Mouse (Mus musculus) frontal cortex, postnatal 25 days (tissue): ENCODE data around the gene Gnai2.
A peak's percentile ranks its signal among the peaks of the same experiment; 100 is the strongest.
"Not testable (repeated sequence)": the region's sequence is repeated elsewhere in the genome, so short reads cannot be mapped to it uniquely, and the experiment has no call there.

ENCODE experiments used
- DNase-seq, 2 experiments: peaks; one replicate each; pipeline ENCODE4 v3.0.0; 2022; ENCODE audit warnings: low spot score in 2 of 2

Gnai2 gene

GRCm38 (mm10) chr9:107590058-107590772 lies 45.0 kb downstream of the Gnai2 start:
- no peak for DNase-seq

GRCm38 (mm10) chr9:107587833-107588639 lies 47.1 kb downstream of the Gnai2 start:
- DNase-seq = peak in 1 of 2 experiments; percentile 42

DNA sequence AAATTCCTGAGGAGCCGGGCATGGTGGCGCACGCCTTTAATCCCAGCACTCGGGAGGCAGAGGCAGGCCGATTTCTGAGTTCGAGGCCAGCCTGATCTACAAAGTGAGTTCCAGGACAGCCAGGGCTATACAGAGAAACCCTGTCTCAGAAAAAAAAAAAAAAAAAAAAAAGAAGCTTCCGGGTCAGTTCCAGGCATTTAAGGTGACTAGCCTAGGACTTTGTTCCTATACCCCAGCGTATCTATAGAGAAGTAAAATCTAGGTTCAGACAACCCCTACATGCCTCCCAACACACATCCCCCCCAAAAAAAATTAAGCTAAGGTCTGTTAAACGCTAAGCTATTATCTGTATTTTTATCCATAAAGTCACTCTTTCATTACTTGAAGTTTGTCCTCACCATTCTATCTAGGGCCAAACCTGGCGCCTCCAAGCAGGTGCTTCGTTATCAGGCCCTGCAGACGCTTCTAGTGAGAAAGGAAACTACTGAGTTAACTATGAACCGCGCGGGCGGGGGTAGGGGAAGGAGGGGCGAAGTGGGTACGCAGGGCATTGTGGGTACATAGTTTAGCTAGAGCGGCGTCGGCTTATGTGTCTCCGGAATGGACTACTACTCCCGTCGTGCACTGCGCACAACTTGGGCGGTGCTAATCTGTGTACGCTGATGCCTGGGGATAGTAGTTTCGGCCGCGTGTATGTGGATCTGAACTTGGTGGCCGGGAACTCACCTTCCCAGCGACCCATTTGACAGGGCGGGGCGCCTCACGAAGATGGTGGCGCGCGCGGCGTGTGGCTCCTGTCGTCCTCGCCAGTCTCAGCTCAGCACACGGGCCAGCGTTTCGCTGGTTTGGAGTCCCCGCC lies 48.0 kb downstream of the Gnai2 start, which contains the start of gene Ifrd2:
TSS of gene Ifrd2 (plus strand) at position 669 of the 859 bp plus-strand sequence.
- peak; percentile 92 to 95 for DNase-seq

DNA sequence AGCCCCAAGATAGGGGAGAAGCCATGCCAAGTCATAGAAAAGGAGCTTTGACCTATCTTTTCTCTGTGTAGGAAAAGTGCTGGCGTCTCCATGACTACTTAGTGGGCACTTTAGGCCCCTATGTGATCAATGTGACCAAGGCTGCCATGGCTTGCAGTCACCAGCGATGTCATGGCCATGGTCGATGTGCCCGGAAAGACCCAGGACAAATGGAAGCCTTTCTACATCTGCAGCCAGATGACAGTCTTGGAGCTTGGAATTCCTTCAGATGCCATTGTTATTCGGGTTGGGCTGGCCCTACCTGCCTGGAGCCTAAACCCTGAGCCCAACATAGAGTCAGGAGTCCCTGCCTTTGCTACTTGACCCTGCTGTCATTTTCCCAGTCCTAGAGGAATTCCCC lies 48.7 kb downstream of the Gnai2 start:
- no peak for DNase-seq

DNA sequence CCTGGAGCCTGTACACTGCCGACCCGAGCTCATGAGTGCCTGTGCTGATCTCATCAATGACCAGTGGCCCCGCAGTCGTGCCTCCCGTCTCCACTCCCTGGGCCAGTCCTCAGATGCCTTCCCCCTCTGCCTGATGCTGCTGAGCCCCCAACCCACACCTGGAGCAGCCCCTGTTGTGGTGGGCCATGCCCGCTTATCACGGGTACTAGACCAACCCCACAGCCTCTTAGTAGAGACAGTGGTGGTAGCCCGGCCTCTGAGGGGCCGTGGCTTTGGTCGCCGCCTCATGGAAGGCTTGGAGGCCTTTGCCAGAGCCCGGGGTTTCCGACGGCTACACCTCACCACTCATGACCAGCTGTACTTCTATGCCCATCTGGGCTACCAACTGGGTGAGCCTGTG lies 52.0 kb downstream of the Gnai2 start:
- DNase-seq = no peak

GRCm38 (mm10) chr9:107582509-107583062 lies 52.6 kb downstream of the Gnai2 start:
- no peak for DNase-seq

DNA sequence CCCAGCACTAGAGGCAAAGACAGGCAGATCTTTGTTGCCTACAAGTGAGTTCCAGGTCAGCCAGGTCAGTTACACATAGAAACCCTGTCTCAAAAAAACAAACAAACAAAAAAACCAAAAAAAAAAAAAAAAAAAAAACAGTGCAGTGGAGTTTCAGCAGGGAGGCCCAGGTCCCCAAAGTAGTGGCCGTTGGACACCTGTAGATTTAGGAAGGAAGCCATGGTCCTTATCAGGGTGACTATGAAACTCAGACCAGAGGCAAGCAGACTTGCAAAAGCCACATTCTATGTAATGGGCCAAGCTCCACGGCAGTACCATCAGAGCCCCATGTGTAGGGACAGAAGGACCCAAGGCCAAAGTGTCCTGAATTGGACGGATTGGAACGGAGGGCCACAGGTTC lies 53.6 kb downstream of the Gnai2 start:
- no peak for DNase-seq

- peak; percentile 70 to 74 for DNase-seq
Measured at GRCm38 (mm10) chr9:107580501-107581317, 54.5 kb downstream of the Gnai2 start, which contains the start of gene Hyal3. Hyal3 (plus strand) TSS chr9:107580818.

- DNase-seq = no peak
Measured at GRCm38 (mm10) chr9:107579023-107579900, 55.9 kb downstream of the Gnai2 start.

GRCm38 (mm10) chr9:107578587-107578986 lies 56.6 kb downstream of the Gnai2 start, which contains the start of gene Naa80:
Naa80 (plus strand) TSS chr9:107578887.
- no peak for DNase-seq

DNA sequence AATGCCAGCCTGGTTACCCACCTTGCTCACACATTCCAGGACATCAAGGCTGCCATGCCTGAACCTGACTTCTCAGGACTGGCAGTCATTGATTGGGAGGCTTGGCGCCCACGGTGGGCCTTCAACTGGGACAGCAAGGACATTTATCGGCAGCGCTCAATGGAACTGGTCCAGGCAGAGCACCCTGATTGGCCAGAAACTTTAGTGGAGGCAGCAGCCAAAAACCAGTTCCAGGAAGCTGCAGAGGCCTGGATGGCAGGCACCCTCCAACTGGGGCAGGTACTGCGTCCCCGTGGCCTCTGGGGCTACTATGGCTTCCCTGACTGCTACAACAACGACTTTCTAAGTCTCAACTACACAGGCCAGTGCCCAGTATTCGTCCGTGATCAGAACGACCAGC lies 57.3 kb downstream of the Gnai2 start:
- DNase-seq = no peak

DNA sequence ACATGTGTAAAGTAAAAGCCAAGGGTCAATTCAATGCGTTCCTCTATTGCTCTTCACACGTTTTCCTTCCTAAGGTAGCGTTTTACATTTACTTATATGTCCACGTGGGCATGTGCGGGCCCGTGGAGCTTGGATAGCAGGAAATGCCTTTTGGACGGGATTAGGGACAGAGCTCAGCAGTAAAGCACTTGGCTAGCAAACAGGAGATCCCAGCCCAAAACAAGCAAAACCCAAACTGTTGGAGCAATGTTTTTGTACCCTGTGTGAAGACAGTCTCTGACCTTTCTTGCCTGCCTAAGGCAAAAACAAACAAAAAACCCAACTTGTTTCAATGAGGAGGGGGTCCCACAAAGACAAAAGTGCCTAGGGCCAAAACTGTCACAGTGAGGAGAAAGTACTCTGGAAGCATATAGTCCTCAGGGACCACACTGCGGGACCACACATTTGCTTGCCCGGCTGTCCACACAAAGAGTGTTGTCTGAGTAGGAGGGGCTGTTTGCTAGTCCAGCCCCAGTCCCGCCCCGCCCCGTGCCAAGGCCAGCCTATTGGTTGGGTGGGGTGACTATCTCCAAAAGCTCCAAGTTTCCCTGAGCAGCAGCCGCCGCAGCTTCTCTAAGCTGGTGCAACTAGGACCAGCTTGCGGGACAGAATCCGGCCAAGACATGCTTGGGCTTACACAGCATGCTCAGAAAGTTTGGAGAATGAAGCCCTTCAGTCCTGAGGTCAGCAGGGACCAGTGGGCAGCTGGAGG lies 58.6 kb downstream of the Gnai2 start, which contains the start of gene Hyal1:
TSS of gene Hyal1 (plus strand) at position 571 of the 751 bp plus-strand sequence.
- no peak for DNase-seq

DNA sequence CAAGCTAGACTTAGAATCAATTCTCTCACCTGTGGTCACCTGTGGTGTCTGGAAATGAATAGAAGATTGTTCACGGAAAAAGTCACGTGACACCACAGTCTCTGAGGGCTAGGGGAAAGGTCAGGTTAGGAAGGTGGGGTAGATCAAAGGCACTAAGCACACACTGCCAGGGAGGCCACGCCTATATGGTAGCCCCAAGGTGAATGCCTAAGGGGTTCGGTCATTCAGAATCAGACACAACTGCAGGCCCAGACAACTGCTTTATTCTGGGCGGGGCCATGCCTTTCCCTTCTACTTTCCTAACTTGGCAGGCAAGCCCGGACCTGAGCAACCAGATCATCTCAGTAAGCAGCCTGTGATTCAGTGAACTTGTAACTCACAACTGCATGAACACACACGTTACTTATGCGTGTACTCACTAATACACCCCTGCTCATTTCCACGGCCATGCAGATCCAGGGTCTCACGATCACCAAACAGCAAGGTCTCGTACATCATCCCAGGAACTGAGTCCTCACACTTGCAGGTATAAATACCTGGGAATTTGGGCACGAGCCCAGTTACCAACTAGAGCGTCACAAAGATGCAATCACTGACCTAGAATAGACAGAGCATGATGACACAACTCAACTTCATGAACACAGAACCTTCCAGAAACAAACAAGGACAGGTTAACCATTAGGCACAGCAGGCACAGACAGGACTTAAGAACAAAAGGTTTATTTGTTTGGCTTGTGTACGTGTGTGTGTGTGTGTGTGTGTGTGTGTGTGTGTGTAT lies 59.4 kb downstream of the Gnai2 start:
- no peak for DNase-seq

DNA sequence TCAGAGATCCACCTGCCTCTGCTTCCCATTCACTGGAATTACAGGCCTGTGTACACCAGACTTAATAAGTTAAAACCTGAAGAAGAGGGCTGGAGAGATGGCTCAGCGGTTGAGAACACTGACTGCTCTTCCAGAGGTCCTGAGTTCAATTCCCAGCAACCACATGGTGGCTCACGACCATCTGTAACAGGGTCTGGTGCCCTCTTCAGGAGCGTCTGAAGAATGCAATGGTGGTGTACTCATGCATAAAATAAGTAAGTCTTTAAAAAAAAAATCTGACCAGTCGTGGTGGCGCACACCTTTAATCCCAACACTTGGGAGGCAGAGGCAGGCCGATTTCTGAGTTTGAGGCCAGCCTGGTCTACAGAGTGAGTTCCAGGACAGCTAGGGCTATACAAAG lies 61.4 kb downstream of the Gnai2 start:
- DNase-seq = not testable (repeated sequence)

- no peak for DNase-seq
Measured at GRCm38 (mm10) chr9:107572327-107572662, 62.9 kb downstream of the Gnai2 start.

DNA sequence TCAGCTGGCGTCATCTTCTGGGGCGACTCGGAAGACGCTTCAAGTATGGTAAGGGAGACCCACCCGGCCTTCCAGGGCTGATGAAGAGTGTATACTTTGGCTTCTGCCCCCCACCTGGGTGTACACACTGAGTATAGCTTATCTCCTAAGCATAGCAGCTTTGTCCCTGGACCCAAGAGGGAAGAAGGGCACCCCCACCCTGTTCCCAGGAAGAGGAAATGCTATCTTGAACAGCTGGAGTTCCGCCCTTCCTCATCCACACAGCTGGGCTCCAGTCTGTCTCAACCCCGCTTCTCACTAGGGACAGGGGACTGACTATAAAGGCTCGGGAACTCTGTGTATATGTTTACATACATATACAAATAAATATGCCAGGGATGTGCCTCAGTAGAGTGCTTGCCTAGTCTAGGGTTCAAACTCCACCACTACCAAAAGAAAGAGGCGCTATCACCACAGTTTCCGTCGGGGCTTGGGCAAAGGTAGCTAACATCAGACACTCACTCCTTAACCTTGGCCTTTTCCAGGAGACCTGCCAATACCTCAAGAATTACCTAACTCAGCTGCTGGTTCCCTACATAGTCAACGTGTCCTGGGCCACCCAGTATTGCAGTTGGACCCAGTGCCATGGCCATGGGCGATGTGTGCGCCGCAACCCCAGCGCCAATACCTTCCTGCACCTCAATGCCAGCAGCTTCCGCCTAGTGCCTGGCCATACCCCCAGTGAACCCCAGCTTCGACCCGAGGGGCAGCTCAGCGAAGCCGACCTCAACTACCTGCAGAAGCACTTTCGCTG lies 63.4 kb downstream of the Gnai2 start:
- DNase-seq = no peak

GRCm38 (mm10) chr9:107570845-107571244 lies 64.3 kb downstream of the Gnai2 start:
- no peak for DNase-seq
